ENCODE assay signal across 24 mouse cellular contexts in genomic region chr1:136543920-136544319, GRCm38 (mm10).
DNase-seq lines count a peak whose midpoint lies in the region; ATAC-seq and TF ChIP-seq lines count a peak whose summit lies in the region.
"Had no signal": no experiment of that assay in that cellular context is flagged by ENCODE, and none has a peak within 500 bp of the region (broad histone marks: within the 10 kb centered on the region; RNA-seq: fewer than 3 reads in every experiment).

No protein-coding gene starts in this region.

- 43% methylated on average over 7 of the region's 7 CpGs for WGBS in intestine, embryonic 14.5 days
- WGBS in intestine, postnatal 0 days = 60% methylated on average over 7 of the region's 7 CpGs
- 37% methylated on average over 7 of the region's 7 CpGs for WGBS in kidney, embryonic 16.5 days
- 52% methylated on average over 7 of the region's 7 CpGs for WGBS in stomach, embryonic 15.5 days
- 39% methylated on average over 7 of the region's 7 CpGs for WGBS in stomach, postnatal 0 days
- WGBS in intestine, embryonic 16.5 days = 51% methylated on average over 7 of the region's 7 CpGs

- no peaks in the 10 kb centered on the region for H3K27me3 ChIP-seq in intestine, embryonic 14.5 days (replicated peaks; ENCODE audit: control insufficient read depth, insufficient read depth, low read length)
- H3K27me3 ChIP-seq in intestine, postnatal 0 days (replicated peaks; ENCODE audit: control insufficient read depth, insufficient read depth, low read length) = no peaks in the 10 kb centered on the region
- no peaks in the 10 kb centered on the region for H3K27me3 ChIP-seq in kidney, embryonic 16.5 days (ENCODE audit: insufficient read depth, low read length)
- no peaks in the 10 kb centered on the region for H3K27me3 ChIP-seq in stomach, embryonic 15.5 days (replicated peaks)
- H3K27me3 ChIP-seq in stomach, postnatal 0 days (ENCODE audit: control insufficient read depth, insufficient read depth, low read length) = no peaks in the 10 kb centered on the region
- H3K27me3 ChIP-seq in intestine, embryonic 16.5 days (replicated peaks; ENCODE audit: control insufficient read depth, insufficient read depth, low read length) = no peaks in the 10 kb centered on the region
- H3K27me3 ChIP-seq: CH12.LX; embryonic facial prominence, embryonic 12.5 days; forebrain, embryonic 13.5 days; forebrain, embryonic 15.5 days had no signal

- no peaks in the 10 kb centered on the region for H3K36me3 ChIP-seq in intestine, embryonic 14.5 days (ENCODE audit: control insufficient read depth, insufficient read depth, low read length)
- H3K36me3 ChIP-seq in intestine, postnatal 0 days (ENCODE audit: control insufficient read depth, insufficient read depth) = no peaks in the 10 kb centered on the region
- H3K36me3 ChIP-seq in kidney, embryonic 16.5 days (ENCODE audit: insufficient read depth, low read length) = no peaks in the 10 kb centered on the region
- H3K36me3 ChIP-seq in stomach, embryonic 15.5 days = no peaks in the 10 kb centered on the region
- H3K36me3 ChIP-seq in stomach, postnatal 0 days (ENCODE audit: control insufficient read depth, insufficient read depth, low read length) = no peaks in the 10 kb centered on the region
- no peaks in the 10 kb centered on the region for H3K36me3 ChIP-seq in intestine, embryonic 16.5 days (ENCODE audit: control insufficient read depth, insufficient read depth, low read length)
- H3K36me3 ChIP-seq: embryonic facial prominence, embryonic 10.5 days; embryonic facial prominence, embryonic 12.5 days; forebrain, embryonic 15.5 days; G1E had no signal

- H3K27ac ChIP-seq in intestine, embryonic 14.5 days (ENCODE audit: low read depth) = peak overlapping the region; percentile 33
- no peak overlapping the region for H3K27ac ChIP-seq in intestine, postnatal 0 days (ENCODE audit: low read depth, low read length)
- H3K27ac ChIP-seq in kidney, embryonic 16.5 days (ENCODE audit: low read length) = no peak overlapping the region
- 0 out of 2 replicates have a peak overlapping the region, but pooled peaks have one; percentile 40 for H3K27ac ChIP-seq in stomach, embryonic 15.5 days
- no peak overlapping the region for H3K27ac ChIP-seq in stomach, postnatal 0 days (replicated peaks)
- peak overlapping the region; percentile 27; the same call in 1 of the 2 replicates for H3K27ac ChIP-seq in intestine, embryonic 16.5 days (ENCODE audit: low read length)
- H3K27ac ChIP-seq: embryonic facial prominence, embryonic 10.5 days; embryonic facial prominence, embryonic 12.5 days; forebrain, embryonic 13.5 days; forebrain, embryonic 15.5 days had no signal

- no peak for TF ChIP-seq EP300 in stomach, postnatal 0 days (optimal IDR thresholded peaks at IDR 0.05)

- DNase-seq in intestine, embryonic 14.5 days (ENCODE audit: low spot score) = no peak
- DNase-seq in kidney, adult 8-10 months = no peak
- no peak for DNase-seq in stomach, postnatal 0 days (ENCODE audit: low spot score)
- DNase-seq in liver = no peak
- DNase-seq: adrenal gland, adult 8-10 months; adrenal gland, postnatal 14 days; adrenal gland, postnatal 36 days; B cell, adult 2 months; cerebellum, adult 11-12 months; cerebellum, adult 2 months; cerebellum, adult 9-10 months; cerebellum, postnatal 10 days; cerebellum, postnatal 25 days had no signal

- no peaks in the 10 kb centered on the region for H3K9me3 ChIP-seq in intestine, embryonic 14.5 days (ENCODE audit: control insufficient read depth, low read length)
- H3K9me3 ChIP-seq in intestine, postnatal 0 days (ENCODE audit: control insufficient read depth) = no peaks in the 10 kb centered on the region
- H3K9me3 ChIP-seq in kidney, embryonic 16.5 days (ENCODE audit: low read length) = no peaks in the 10 kb centered on the region
- no peaks in the 10 kb centered on the region for H3K9me3 ChIP-seq in stomach, embryonic 15.5 days
- H3K9me3 ChIP-seq in stomach, postnatal 0 days (ENCODE audit: control insufficient read depth, low read length) = no peaks in the 10 kb centered on the region
- no peaks in the 10 kb centered on the region for H3K9me3 ChIP-seq in intestine, embryonic 16.5 days (ENCODE audit: control insufficient read depth, low read length)
- H3K9me3 ChIP-seq: embryonic facial prominence, embryonic 10.5 days; embryonic facial prominence, embryonic 12.5 days; forebrain, embryonic 13.5 days; forebrain, embryonic 15.5 days; G1E had no signal

- ATAC-seq in intestine, embryonic 14.5 days (replicated peaks; ENCODE audit: low FRiP score, low TSS enrichment, low read depth) = no peak
- no peak for ATAC-seq in intestine, postnatal 0 days
- peak; percentile 46; the same call in 1 of the 2 replicates for ATAC-seq in kidney, embryonic 16.5 days (ENCODE audit: low FRiP score, low TSS enrichment)
- ATAC-seq in stomach, embryonic 15.5 days (ENCODE audit: insufficient read depth, low FRiP score, low read depth) = no peak
- ATAC-seq in stomach, postnatal 0 days (ENCODE audit: low FRiP score, low TSS enrichment) = no peak
- no peak for ATAC-seq in intestine, embryonic 16.5 days
- ATAC-seq: CD4-positive, CD25-positive, alpha-beta regulatory T cell, adult 4 months; forebrain, embryonic 13.5 days; forebrain, embryonic 15.5 days had no signal

- no peak overlapping the region for H3K4me3 ChIP-seq in intestine, embryonic 14.5 days (ENCODE audit: low read depth, low read length)
- no peak overlapping the region for H3K4me3 ChIP-seq in intestine, postnatal 0 days (ENCODE audit: low read depth, low read length)
- no peak overlapping the region for H3K4me3 ChIP-seq in kidney, embryonic 16.5 days (ENCODE audit: low read length)
- H3K4me3 ChIP-seq in stomach, embryonic 15.5 days (replicated peaks) = no peak overlapping the region
- H3K4me3 ChIP-seq in stomach, postnatal 0 days (ENCODE audit: low read depth, low read length) = no peak overlapping the region
- H3K4me3 ChIP-seq in intestine, embryonic 16.5 days (ENCODE audit: low read length) = no peak overlapping the region
- H3K4me3 ChIP-seq: embryonic facial prominence, embryonic 10.5 days; embryonic facial prominence, embryonic 12.5 days; forebrain, embryonic 13.5 days; forebrain, embryonic 15.5 days had no signal

- no peak for TF ChIP-seq CTCF in intestine, postnatal 0 days (IDR thresholded peaks at IDR 0.05; ENCODE audit: low read depth)
- TF ChIP-seq CTCF in stomach, postnatal 0 days (IDR thresholded peaks at IDR 0.05; ENCODE audit: low read depth) = no peak

- no peak overlapping the region for H3K4me2 ChIP-seq in intestine, embryonic 14.5 days (ENCODE audit: low read length)
- no peak overlapping the region for H3K4me2 ChIP-seq in intestine, postnatal 0 days (replicated peaks; ENCODE audit: low read depth)
- no peak overlapping the region for H3K4me2 ChIP-seq in kidney, embryonic 16.5 days (replicated peaks; ENCODE audit: low read depth, low read length)
- no peak overlapping the region for H3K4me2 ChIP-seq in stomach, embryonic 15.5 days
- H3K4me2 ChIP-seq in stomach, postnatal 0 days (replicated peaks; ENCODE audit: low read depth) = no peak overlapping the region
- no peak overlapping the region for H3K4me2 ChIP-seq in intestine, embryonic 16.5 days (ENCODE audit: low read depth, low read length)
- H3K4me2 ChIP-seq: embryonic facial prominence, embryonic 12.5 days; forebrain, embryonic 13.5 days; forebrain, embryonic 15.5 days had no signal

- peaks cover 12% of the 10 kb centered on the region for H3K4me1 ChIP-seq in intestine, embryonic 14.5 days (replicated peaks; ENCODE audit: control insufficient read depth, insufficient read depth, low read length)
- no peaks in the 10 kb centered on the region for H3K4me1 ChIP-seq in intestine, postnatal 0 days (replicated peaks; ENCODE audit: control insufficient read depth, insufficient read depth, low read length)
- peaks cover 26% of the 10 kb centered on the region for H3K4me1 ChIP-seq in kidney, embryonic 16.5 days (ENCODE audit: insufficient read depth, low read length)
- peaks cover 8% of the 10 kb centered on the region for H3K4me1 ChIP-seq in stomach, embryonic 15.5 days
- 0 out of 2 replicates have a peak, but pooled peaks cover 3% of the 10 kb centered on the region for H3K4me1 ChIP-seq in stomach, postnatal 0 days (replicated peaks; ENCODE audit: control insufficient read depth, insufficient read depth)
- H3K4me1 ChIP-seq in intestine, embryonic 16.5 days (ENCODE audit: control insufficient read depth, insufficient read depth, low read length) = peaks cover 9% of the 10 kb centered on the region
- H3K4me1 ChIP-seq: forebrain, embryonic 13.5 days; forebrain, embryonic 15.5 days had no signal

- no peak overlapping the region for H3K9ac ChIP-seq in intestine, embryonic 14.5 days (ENCODE audit: low read length)
- H3K9ac ChIP-seq in intestine, postnatal 0 days (ENCODE audit: low read depth, low read length) = no peak overlapping the region
- no peak overlapping the region for H3K9ac ChIP-seq in kidney, embryonic 16.5 days (replicated peaks; ENCODE audit: low read length)
- no peak overlapping the region for H3K9ac ChIP-seq in stomach, embryonic 15.5 days
- no peak overlapping the region for H3K9ac ChIP-seq in stomach, postnatal 0 days (ENCODE audit: low read length)
- H3K9ac ChIP-seq in intestine, embryonic 16.5 days (ENCODE audit: low read depth, low read length) = no peak overlapping the region
- H3K9ac ChIP-seq: embryonic facial prominence, embryonic 12.5 days; forebrain, embryonic 13.5 days; forebrain, embryonic 15.5 days had no signal

Comparison
In these comparisons a context has a peak if more than half of its experiments do, and no peak if none do; other contexts are left out.
1. H3K27ac ChIP-seq: peak in intestine, embryonic 14.5 days (single experiment), stomach, embryonic 15.5 days (single experiment) and intestine, embryonic 16.5 days (single experiment); none in intestine, postnatal 0 days (single experiment), kidney, embryonic 16.5 days (single experiment) and stomach, postnatal 0 days (single experiment).